Mouse (Mus musculus) neural tube, embryonic 14.5 days (tissue): ENCODE measurements around the gene P2ry14. TPM values are rescaled to one million over a fixed set of nuclear protein-coding genes. Genes with fewer than 3 reads are reported as not detected.
A peak's percentile ranks its signal among the peaks of the same experiment; 100 is the strongest.

Experiments used
- ATAC-seq: fragments of 200-750 bp; cut with Nextera tagmentation; 2 replicates; pipeline ENCODE4 v1.8.0; 2017; ENCODE audit warnings: low read depth, mild to moderate bottlenecking, moderate TSS enrichment, moderate library complexity
- H3K27ac ChIP-seq: fragments of 300-500 bp; sonication (generic); 2 replicates; pipeline ENCODE4 v1.5.1; 2014; ENCODE audit warnings: low read depth, mild to moderate bottlenecking, control low read depth, low read length, moderate library complexity, mixed read lengths
- H3K27me3 ChIP-seq: fragments of 300-500 bp; sonication (generic); 2 replicates; pipeline ENCODE4 v1.6.1; 2014; ENCODE audit warnings: low read length; ENCODE audit not compliant: control insufficient read depth, insufficient read depth
- H3K36me3 ChIP-seq: fragments of 300-500 bp; sonication (generic); 2 replicates; pipeline ENCODE4 v1.6.1; 2014; ENCODE audit warnings: low read length, mixed read lengths; ENCODE audit not compliant: control insufficient read depth, insufficient read depth
- H3K4me1 ChIP-seq: fragments of 300-500 bp; sonication (generic); 2 replicates; pipeline ENCODE4 v1.6.1; 2014; ENCODE audit warnings: low read length; ENCODE audit not compliant: control insufficient read depth, insufficient read depth
- H3K4me2 ChIP-seq: fragments of 300-500 bp; sonication (generic); 2 replicates; pipeline ENCODE4 v1.6.1; 2014; ENCODE audit warnings: mild to moderate bottlenecking, low read depth, low read length, control low read depth
- H3K4me3 ChIP-seq: fragments of 300-500 bp; sonication (generic); 2 replicates; pipeline ENCODE4 v1.5.1; 2014; ENCODE audit warnings: low read depth, low read length, control low read depth, mixed read lengths
- H3K9ac ChIP-seq: fragments of 300-500 bp; sonication (generic); replicated peaks from 2 replicates; pipeline ENCODE4 v1.6.1; 2014; ENCODE audit warnings: low read depth, mild to moderate bottlenecking, control low read depth, low read length, mixed read lengths
- H3K9me3 ChIP-seq: fragments of 300-500 bp; sonication (generic); 2 replicates; pipeline ENCODE4 v1.6.1; 2016; ENCODE audit warnings: low read length; ENCODE audit not compliant: control insufficient read depth
- WGBS: fragments of 180-500 bp; shearing (Covaris S2); extraction: QIAGEN DNeasy Blood & Tissue Kit; methylation state at CpG from one replicate; pipeline ENCODE4 v1.1.7; 2014; 5-methylcytosine and 5-hydroxymethylcytosine counted together
- polyA plus RNA-seq: library from polyadenylated mRNA; unstranded; fragments of >200 nt; fragmentation: Nextera tagmentation; extraction: Ambion mirVana; gene quantifications from 2 replicates; pipeline ENCODE4 v1.2.1, GENCODE M21; 2014

Gene P2ry14
- polyA plus RNA-seq, 1 experiment from 2014 or later: 6.2 TPM

GRCm38 (mm10) chr3:59102146-59102545 is 51.3 kb downstream of the P2ry14 start:
- H3K4me1 ChIP-seq: no peaks in the 10 kb centered on the region
- H3K9me3 ChIP-seq: no peaks in the 10 kb centered on the region
- no peak overlapping the region for H3K9ac ChIP-seq
- no peak overlapping the region for H3K4me3 ChIP-seq
- no peaks in the 10 kb centered on the region for H3K36me3 ChIP-seq
- H3K4me2 ChIP-seq: no peak overlapping the region
- no peaks in the 10 kb centered on the region for H3K27me3 ChIP-seq
- ATAC-seq: no peak
- H3K27ac ChIP-seq: no peak overlapping the region
- 89% methylated on average over 2 of the region's 2 CpGs for WGBS

- ATAC-seq: no peak
- H3K27me3 ChIP-seq: no peaks in the 10 kb centered on the region
- WGBS: 90% methylated on average over 6 of the region's 6 CpGs
- no peaks in the 10 kb centered on the region for H3K9me3 ChIP-seq
- no peak within 1 kb of the TSS for H3K9ac ChIP-seq
- no peaks in the 10 kb centered on the region for H3K4me1 ChIP-seq
- H3K27ac ChIP-seq: no peak within 1 kb of the TSS
- H3K4me3 ChIP-seq: no peak within 1 kb of the TSS
- H3K36me3 ChIP-seq: no peaks in the 10 kb centered on the region
- H3K4me2 ChIP-seq: no peak within 1 kb of the TSS
Observed at GRCm38 (mm10) chr3:59101218-59101986, 52.0 kb downstream of the P2ry14 start, which contains the start of gene Gpr171. Gpr171 (minus strand) TSS chr3:59101821.

GRCm38 (mm10) chr3:59098540-59098939 is 54.9 kb downstream of the P2ry14 start:
- H3K4me1 ChIP-seq: no peaks in the 10 kb centered on the region
- no peak overlapping the region for H3K4me3 ChIP-seq
- H3K27me3 ChIP-seq: no peaks in the 10 kb centered on the region
- ATAC-seq: no peak
- no peak overlapping the region for H3K27ac ChIP-seq
- H3K36me3 ChIP-seq: no peaks in the 10 kb centered on the region
- 83% methylated on average over 10 of the region's 10 CpGs for WGBS
- H3K4me2 ChIP-seq: no peak overlapping the region
- H3K9me3 ChIP-seq: no peaks in the 10 kb centered on the region
- no peak overlapping the region for H3K9ac ChIP-seq

DNA sequence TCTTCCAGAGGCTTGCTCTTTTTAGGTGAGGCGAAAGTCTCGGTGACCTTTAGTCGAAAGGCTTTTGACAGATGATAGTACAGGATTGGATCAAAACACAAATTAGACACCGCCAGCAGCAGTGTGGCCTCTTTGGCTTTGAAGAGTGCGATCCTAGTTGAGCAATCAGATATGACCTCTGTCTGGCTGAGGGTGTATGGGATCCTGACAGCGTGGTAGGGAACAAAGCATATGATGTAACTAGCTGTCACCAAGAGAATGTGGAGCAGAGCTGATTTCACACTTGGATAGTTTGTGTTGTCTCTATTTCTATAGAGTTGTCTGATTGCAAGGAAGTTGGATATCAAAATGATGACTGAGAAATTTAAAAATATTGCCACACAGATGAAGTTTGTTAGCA is 56.0 kb downstream of the P2ry14 start:
- no peak for ATAC-seq
- no peaks in the 10 kb centered on the region for H3K36me3 ChIP-seq
- H3K27ac ChIP-seq: no peak overlapping the region
- no peaks in the 10 kb centered on the region for H3K27me3 ChIP-seq
- no peaks in the 10 kb centered on the region for H3K9me3 ChIP-seq
- H3K4me2 ChIP-seq: no peak overlapping the region
- no peaks in the 10 kb centered on the region for H3K4me1 ChIP-seq
- no peak overlapping the region for H3K9ac ChIP-seq
- H3K4me3 ChIP-seq: no peak overlapping the region
- WGBS: 78% methylated on average over 6 of the region's 6 CpGs

DNA sequence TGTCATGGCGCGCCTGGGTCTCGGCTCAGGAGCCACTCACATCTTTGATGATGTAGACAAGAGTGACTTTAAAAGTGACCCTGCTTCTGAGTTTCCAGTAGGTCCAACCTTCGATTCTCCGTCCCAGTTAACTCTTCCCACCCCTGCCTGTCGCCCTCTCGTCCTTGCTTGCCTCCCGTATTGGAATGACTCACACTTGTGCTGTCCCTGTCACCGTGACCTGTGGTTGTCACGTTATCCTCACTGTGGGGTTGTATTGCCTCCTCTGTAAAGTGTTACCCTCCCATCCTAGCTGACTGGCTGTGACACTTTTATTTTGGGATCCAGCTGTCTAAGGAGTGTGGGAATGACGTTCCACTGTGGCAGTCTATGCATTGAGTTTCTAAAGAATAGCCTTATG is 60.7 kb downstream of the P2ry14 start:
- H3K27me3 ChIP-seq: no peaks in the 10 kb centered on the region
- H3K9ac ChIP-seq: no peak overlapping the region
- no peaks in the 10 kb centered on the region for H3K36me3 ChIP-seq
- no peak for ATAC-seq
- H3K4me1 ChIP-seq: no peaks in the 10 kb centered on the region
- H3K9me3 ChIP-seq: no peaks in the 10 kb centered on the region
- no peak overlapping the region for H3K27ac ChIP-seq
- no peak overlapping the region for H3K4me3 ChIP-seq
- WGBS: 77% methylated on average over 11 of the region's 11 CpGs
- no peak overlapping the region for H3K4me2 ChIP-seq

DNA sequence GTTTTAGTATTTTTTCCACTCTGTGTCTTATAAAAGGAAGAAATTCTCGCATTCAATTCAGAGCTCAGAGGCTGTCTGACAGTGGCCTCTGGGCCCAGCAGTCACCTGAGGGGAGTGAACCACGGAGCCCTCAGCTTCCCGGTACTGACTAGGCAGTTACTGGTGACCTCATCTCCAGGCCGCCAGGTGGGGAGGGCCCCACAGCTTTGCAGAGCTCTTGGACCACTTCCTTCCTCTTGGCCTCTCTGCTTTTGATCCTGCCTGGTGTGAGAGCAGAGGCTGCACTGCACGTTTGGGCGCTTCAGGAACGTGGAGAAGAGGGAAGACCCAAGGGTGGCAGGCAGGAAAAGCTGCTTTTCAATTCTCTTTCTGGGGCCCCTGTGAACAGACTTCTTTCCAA is 72.5 kb downstream of the P2ry14 start:
- no peak overlapping the region for H3K27ac ChIP-seq
- ATAC-seq: no peak
- no peak overlapping the region for H3K4me3 ChIP-seq
- no peak overlapping the region for H3K9ac ChIP-seq
- no peaks in the 10 kb centered on the region for H3K4me1 ChIP-seq
- no peaks in the 10 kb centered on the region for H3K36me3 ChIP-seq
- H3K4me2 ChIP-seq: no peak overlapping the region
- no peaks in the 10 kb centered on the region for H3K27me3 ChIP-seq
- no peaks in the 10 kb centered on the region for H3K9me3 ChIP-seq
- WGBS: 21% methylated on average over 7 of the region's 7 CpGs

DNA sequence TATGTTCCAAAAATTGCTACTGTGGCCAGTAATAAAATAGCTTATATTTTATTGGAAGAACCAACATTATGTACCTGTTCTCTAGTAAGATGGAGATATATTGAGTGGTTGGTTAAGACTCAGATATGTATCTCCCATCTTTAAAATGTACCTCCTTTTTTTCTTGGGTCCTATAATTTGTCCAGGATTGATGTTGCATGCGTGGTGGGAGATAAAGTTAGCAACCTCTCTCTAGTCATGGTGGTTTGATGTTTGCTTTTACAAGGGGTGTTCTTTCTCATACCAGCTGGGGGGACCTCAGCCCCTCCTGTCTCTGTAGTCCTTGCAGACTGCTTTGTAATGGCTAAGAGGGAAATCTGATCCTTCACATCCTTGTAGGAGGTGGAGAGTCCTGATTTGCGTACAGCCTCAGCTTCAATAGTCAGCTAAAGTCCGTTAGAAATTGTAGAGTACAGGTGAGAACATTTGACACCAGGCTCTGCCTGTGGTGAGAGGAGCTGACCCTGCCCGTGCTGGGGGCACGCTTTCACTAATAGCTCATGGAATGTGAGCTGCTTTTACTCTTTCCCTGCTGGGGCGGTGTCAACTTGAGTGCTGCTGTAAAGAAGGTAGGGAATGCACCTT is 73.0 kb downstream of the P2ry14 start:
- Histone ChIP-seq H3K4me3 (no peak overlapping the region), H3K27me3 (no peaks in the 10 kb centered on the region), H3K27ac (no peak overlapping the region), H3K4me2 (no peak overlapping the region), H3K9me3 (no peaks in the 10 kb centered on the region), H3K9ac (no peak overlapping the region), H3K36me3 (no peaks in the 10 kb centered on the region), H3K4me1 (no peaks in the 10 kb centered on the region)
- no peak for ATAC-seq
- WGBS: 30% methylated on average over 6 of the region's 6 CpGs

- H3K4me2 ChIP-seq: no peak overlapping the region
- 28% methylated on average over 4 of the region's 4 CpGs for WGBS
- no peaks in the 10 kb centered on the region for H3K36me3 ChIP-seq
- no peaks in the 10 kb centered on the region for H3K4me1 ChIP-seq
- no peaks in the 10 kb centered on the region for H3K27me3 ChIP-seq
- H3K4me3 ChIP-seq: no peak overlapping the region
- peak; percentile 55; the same call in 1 of the 2 replicates for ATAC-seq
- no peaks in the 10 kb centered on the region for H3K9me3 ChIP-seq
- no peak overlapping the region for H3K9ac ChIP-seq
- H3K27ac ChIP-seq: no peak overlapping the region
Observed at GRCm38 (mm10) chr3:59079327-59079726, 74.1 kb downstream of the P2ry14 start.

GRCm38 (mm10) chr3:59078585-59078984 is 74.8 kb downstream of the P2ry14 start:
- H3K9ac ChIP-seq: no peak overlapping the region
- no peaks in the 10 kb centered on the region for H3K4me1 ChIP-seq
- no peak overlapping the region for H3K4me3 ChIP-seq
- no peaks in the 10 kb centered on the region for H3K9me3 ChIP-seq
- no peak overlapping the region for H3K27ac ChIP-seq
- WGBS: 85% methylated on average over 11 of the region's 11 CpGs
- no peaks in the 10 kb centered on the region for H3K36me3 ChIP-seq
- ATAC-seq: no peak
- H3K4me2 ChIP-seq: no peak overlapping the region
- no peaks in the 10 kb centered on the region for H3K27me3 ChIP-seq
